Mouse (Mus musculus): Measurements from ENCODE around the gene Traf3ip1.

Gene Traf3ip1

GRCm38 (mm10) chr1:91494457-91495140 is at the start of gene Traf3ip1:
Traf3ip1 (plus strand) TSS chr1:91494647.
- DNase-seq: peak; percentile 92 to 94

DNA sequence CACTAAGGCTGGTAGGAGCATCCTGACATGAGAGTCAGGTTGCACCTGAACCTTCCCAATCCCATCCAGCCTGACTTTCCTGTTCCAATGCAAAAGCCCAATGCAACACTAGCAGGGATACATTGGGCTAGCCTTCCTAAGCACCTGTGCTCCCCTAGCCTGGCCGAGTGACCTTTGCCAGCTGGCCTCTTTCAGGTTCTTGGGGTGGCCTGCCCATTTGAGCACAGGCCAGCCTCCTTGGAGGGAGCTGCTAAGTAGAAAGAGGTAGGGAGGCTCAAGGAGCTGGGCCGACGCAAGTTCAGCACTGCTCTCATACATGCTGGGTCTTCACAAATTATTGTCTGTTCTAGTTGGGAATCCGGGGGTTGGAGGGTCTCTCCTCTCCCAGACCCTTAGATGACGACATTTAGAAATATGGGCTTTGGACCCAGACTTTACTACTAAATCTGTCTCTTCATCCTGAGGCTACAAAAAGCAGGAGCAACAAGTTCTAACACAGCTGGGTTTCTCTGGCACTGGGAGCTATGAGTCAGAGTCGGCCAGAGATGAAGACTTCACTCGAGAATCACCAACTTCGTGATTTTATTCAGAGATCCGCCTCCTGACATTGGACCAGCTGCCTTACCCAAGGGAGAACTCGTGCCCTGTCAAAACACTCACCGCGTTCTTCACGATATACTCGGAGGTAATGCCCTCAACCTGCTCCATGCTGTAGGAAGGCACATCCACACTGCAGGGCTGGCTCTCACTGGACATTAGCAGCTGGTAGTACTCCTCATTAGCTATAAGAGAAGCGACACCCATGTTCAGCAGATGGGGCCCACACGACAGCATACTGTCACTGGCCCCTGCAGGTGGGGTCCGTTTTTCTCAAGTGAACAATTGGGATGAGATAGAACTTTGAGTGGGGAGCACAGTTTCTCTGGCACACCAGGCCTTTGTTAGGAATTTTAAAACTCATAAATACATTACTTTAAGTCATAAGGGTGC is 49.3 kb upstream of the Traf3ip1 start:
- DNase-seq: no peak

GRCm38 (mm10) chr1:91446060-91446459 is 48.4 kb upstream of the Traf3ip1 start:
- no peak for DNase-seq

DNA sequence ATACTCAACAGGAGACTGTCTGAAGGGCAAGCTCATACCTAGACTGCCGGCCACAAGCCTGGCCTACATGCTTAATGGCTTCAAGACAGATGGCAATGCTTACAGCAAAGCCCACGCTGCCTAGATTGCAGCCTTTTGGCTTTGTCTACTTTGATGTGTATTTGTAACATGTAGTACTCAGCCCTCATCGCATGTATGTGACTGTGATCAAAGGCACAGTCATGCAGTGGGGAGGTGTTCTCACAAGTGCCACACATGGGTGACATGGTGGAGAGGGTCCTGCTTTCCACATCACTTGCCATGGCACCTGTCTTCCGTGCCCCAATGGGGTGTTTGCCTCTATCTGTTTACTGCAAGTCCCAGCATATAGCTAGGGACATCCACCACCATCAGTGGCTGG is 47.9 kb upstream of the Traf3ip1 start:
- DNase-seq: no peak

DNA sequence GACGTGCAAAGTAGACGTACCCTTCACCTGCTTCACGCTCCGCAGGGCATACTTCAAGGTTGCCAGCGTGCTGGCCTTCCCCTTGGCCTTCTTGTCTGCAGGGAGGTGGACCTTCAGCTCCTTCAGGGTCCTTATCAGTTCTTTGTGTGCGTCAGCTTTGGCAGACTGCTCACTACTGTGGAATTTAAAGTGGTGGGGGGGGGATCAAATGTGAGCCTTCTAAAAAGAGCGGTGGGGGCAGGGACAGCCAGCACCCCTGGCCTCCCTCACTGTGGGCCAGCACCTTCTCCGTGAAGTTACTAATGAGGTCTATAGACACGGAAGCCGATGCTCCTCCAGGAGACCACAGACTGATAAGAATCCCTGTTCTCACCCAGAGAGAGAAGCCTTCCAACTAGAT is 45.8 kb upstream of the Traf3ip1 start:
- no peak for DNase-seq

DNA sequence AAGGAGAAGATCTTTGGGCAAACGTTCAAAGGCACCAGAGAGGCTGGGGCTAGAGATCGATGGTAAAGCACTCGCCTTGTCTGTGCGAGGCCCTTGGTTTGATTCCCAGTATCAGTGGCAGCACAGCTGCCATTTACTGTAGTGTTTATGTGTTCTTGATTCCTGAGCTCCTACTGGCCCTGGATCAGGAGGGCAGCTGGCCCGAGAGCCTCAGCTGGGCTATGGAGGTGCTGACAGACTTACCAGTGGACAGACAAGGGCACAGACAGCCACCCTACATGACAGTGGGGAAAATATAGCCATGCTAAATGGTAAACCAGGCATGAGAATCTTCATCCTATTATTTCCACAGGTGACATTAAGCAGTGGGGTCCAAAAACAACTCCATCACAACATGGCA is 43.6 kb upstream of the Traf3ip1 start:
- no peak for DNase-seq

GRCm38 (mm10) chr1:91451547-91452084 is 42.8 kb upstream of the Traf3ip1 start:
- no peak for DNase-seq

GRCm38 (mm10) chr1:91453932-91454331 is 40.5 kb upstream of the Traf3ip1 start:
- no peak for DNase-seq

GRCm38 (mm10) chr1:91454366-91454765 is 40.1 kb upstream of the Traf3ip1 start:
- no peak for DNase-seq

GRCm38 (mm10) chr1:91454927-91455326 is 39.5 kb upstream of the Traf3ip1 start:
- DNase-seq: no peak

DNA sequence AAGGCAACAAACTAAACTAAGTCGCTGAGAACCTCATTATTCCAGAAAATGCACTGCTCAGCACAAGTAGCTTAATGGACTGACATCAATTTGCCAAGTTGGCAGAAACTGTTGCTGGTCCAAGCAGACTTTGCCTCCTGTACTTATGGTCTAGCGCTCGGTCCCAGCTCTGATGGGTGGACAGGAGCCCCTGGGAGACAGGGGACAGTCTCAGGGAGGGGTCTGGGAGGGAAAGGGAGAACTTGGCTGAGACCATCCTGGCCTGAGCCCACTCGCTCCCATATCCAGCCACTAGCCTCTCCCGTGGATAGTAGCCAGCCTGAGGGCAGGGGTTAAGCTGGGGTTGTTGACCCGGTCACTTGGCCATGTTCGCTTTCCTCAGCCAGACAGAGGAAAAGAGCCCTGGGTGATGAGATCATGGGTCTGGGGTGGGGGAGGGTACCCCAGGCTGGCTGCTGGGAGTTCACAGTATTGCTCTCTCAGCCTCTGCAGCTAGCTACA is 38.7 kb upstream of the Traf3ip1 start:
- no peak for DNase-seq

GRCm38 (mm10) chr1:91456301-91456801 is 38.1 kb upstream of the Traf3ip1 start:
- no peak for DNase-seq

DNA sequence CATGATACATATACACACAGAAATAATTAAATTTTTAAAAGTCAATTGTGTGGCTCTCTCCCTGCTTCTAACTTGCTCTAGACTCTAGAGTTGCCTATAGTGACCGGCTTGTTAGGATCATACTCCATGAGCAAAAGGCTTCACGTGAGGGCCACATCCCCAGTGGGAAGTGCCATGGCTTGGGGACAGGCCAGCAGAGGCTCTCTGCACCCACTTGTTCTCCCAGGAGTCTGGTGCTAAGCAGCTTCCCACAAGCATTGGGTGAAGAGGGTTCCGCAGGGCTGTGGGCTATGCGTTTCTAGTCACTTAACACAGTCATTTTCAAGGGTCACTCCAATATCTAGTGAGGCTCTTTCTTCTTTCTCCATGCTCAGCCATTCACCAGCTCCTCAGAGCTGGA is 37.3 kb upstream of the Traf3ip1 start:
- DNase-seq: no peak

DNA sequence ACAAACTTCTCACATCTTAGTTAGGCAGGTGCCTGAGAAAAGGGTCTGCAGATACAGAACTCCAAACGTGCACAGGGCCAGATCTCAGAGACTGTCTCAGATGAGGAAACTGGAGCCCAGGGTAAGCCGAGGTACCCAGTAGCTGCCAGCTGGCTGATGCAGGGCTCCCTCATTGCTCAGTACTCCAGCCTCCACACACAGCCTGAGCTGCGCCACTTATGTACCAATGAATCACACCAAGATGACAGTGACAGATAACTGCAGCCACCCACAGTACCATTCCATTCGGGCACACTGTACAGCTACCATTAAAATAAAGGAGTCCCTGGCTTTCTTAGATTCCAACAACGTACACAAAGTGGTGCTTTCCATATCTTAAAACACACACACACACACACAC is 36.7 kb upstream of the Traf3ip1 start:
- no peak for DNase-seq

GRCm38 (mm10) chr1:91458223-91458861 is 36.1 kb upstream of the Traf3ip1 start:
- DNase-seq: peak; percentile 7 to 37

DNA sequence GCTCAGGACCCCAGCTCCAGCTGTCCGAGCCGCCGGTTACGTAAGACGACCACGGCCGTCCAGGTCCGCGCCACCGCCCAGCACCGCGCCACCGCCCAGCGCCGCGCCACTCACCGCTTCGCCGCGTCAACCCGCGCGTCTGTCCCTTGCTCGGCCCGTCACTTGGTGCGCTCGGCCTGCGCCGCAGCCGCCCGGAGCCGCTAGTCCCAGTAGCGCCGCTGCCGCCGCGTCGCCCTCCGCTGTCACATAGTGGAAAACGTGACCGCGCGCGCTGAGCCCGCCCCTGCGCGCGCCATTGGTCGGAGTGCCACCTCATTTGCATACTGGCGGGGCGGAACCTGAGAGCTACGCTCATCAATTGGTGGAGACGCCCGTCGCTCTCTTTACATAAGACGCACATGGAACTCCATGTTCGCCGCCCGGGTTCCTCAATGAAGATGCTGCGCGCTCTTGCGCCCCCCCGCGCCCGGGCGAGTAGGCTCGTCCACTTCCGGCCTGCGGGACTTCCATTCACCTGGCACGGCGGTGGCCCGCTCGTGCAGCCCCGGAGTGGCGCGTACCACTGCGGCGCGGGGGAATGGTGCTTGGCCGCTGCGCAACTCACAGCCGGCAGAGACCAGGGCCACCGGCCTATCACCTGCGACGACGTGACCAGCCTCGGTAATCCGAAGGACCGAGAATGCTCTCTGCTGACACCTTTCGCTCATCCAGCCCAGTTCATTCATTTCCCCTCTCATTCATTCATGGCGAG is 35.2 kb upstream of the Traf3ip1 start, which contains the start of gene Per2:
Per2 (minus strand) TSS at position 266 of the 751 bp plus-strand sequence.
- DNase-seq: peak; percentile 100

- no peak for DNase-seq
These were observed 34.4 kb upstream of the Traf3ip1 start for GRCm38 (mm10) chr1:91460069-91460468.

- DNase-seq: no peak
These were observed 33.9 kb upstream of the Traf3ip1 start for GRCm38 (mm10) chr1:91460564-91460963.

DNA sequence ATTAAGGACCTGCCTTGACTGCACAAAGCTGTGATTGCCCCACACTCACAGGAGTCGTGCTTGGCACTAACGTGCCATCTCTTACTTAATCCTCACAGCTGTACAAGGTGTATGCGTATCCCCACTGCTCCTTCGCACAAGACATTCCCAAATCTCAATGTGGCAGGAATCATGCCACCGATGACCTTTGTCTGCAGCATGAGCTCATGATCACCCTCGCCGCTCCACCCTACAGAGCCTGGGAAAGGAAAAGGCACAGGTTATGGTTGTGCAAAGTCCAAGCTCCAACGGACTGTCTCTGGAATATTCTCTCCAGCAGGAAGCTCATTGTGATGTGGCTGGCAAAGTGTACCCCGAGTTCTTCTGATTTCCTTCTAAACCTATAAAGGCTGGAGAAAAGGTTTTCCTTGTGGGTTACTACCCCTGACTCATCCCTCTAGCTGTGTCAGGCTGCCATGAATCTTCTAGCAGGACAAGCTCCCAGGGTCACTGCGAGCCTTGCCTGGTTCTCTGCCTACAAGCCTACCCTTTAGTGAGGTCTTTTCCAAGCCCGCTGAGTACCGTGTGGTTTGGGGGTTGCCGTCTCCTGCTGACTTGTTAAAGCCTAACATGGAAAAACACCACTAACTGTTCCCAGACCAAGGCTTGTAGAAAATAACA is 31.0 kb upstream of the Traf3ip1 start:
- DNase-seq: no peak

DNA sequence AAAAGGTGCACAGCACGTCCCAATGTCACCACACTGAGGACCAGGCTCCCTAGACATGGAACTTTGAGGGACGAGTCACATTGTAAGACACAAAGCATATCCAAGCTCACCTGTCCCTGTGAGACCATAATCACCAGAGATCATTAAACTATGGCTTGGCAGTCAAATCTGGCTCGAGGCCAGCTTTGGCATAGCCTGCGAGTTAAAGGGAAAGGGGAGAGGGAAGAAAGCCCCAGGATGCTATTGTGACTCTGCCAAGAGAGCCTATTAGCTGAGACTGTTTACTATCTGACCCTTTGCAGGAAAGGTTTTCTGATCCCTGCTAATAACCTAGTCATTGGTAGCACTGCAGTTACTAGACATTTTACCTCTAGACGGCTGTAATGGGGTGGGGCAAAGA is 30.0 kb upstream of the Traf3ip1 start:
- DNase-seq: no peak

- DNase-seq: no peak
These were observed 29.2 kb upstream of the Traf3ip1 start for GRCm38 (mm10) chr1:91465244-91465643.
